Mouse (Mus musculus) limb, embryonic 11.5 days (tissue): ENCODE measurements at regions not wholly inside any gene's neighbourhood (a gene's known extent, or its start where the extent isn't known, plus 50 kb on each side); places are given as distances from the start of the nearest gene placed in this dataset.

Experiments
- ATAC-seq: fragments of 200-750 bp; cut with Nextera tagmentation; 2 replicates; pipeline ENCODE4 v1.8.0; 2017; ENCODE audit warnings: low read depth; ENCODE audit not compliant: insufficient number of reproducible peaks, low FRiP score, low TSS enrichment
- DNase-seq: peaks from one replicate; pipeline ENCODE4 v3.0.0-alpha.2; 2015; ENCODE audit warnings: low spot score
- H3K27ac ChIP-seq: fragments of 300-500 bp; sonication (generic); replicated peaks from 2 replicates; pipeline ENCODE4 v1.5.1; 2014; ENCODE audit warnings: low read depth, mild to moderate bottlenecking, low read length
- H3K27me3 ChIP-seq: fragments of 300-500 bp; sonication (generic); 2 replicates; pipeline ENCODE4 v1.6.1; 2014; ENCODE audit warnings: mild to moderate bottlenecking, low read length, mixed read lengths; ENCODE audit not compliant: control insufficient read depth, insufficient read depth
- H3K36me3 ChIP-seq: fragments of 300-500 bp; sonication (generic); 2 replicates; pipeline ENCODE4 v1.6.1; 2014; ENCODE audit warnings: mild to moderate bottlenecking, low read length, moderate library complexity, mixed read lengths; ENCODE audit not compliant: control insufficient read depth, insufficient read depth
- H3K4me1 ChIP-seq: fragments of 300-500 bp; sonication (generic); 2 replicates; pipeline ENCODE4 v1.6.1; 2014; ENCODE audit warnings: low read length, mixed read lengths; ENCODE audit not compliant: control insufficient read depth, insufficient read depth
- H3K4me2 ChIP-seq: fragments of 300-500 bp; sonication (generic); 2 replicates; pipeline ENCODE4 v1.6.1; 2014; ENCODE audit warnings: low read depth, mild to moderate bottlenecking, moderate library complexity; ENCODE audit not compliant: severe bottlenecking
- H3K4me3 ChIP-seq: fragments of 300-500 bp; sonication (generic); 2 replicates; pipeline ENCODE4 v1.5.1; 2014; ENCODE audit warnings: low read depth, low read length
- H3K9ac ChIP-seq: fragments of 300-500 bp; sonication (generic); 2 replicates; pipeline ENCODE4 v1.6.1; 2014; ENCODE audit warnings: mild to moderate bottlenecking, low read length
- H3K9me3 ChIP-seq: fragments of 300-500 bp; sonication (generic); 2 replicates; pipeline ENCODE4 v1.6.1; 2016; ENCODE audit warnings: low read length; ENCODE audit not compliant: control insufficient read depth
- WGBS: fragments of 180-500 bp; shearing (Covaris S2); extraction: QIAGEN DNeasy Blood & Tissue Kit; methylation state at CpG from one replicate; pipeline ENCODE4 v1.1.7; 2014; 5-methylcytosine and 5-hydroxymethylcytosine counted together

DNA sequence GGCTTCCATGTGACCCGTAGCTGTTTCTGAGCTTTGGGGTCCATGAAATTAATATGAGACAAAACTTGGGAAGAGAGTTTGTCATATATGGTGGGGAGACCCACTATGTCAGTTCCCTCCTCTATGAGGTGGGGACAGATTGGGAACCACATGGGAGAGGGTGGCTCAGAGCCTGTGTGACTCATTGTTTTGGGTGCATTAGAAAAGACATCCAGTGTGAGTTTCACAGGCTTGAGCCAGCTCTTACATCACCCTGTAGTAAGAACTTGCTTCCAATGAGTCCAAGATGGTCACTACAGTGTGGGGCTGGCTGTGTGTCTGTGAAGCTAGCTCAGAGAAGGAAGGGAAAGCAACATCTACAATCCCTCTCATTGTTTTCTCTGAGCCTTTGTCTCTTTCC lies 314.6 kb upstream of the Myt1l start:
- H3K36me3 ChIP-seq = no peaks in the 10 kb centered on the region
- 86% methylated on average over 1 of the region's 1 CpGs for WGBS
- no peak overlapping the region for H3K9ac ChIP-seq
- no peak overlapping the region for H3K4me3 ChIP-seq
- no peaks in the 10 kb centered on the region for H3K27me3 ChIP-seq
- H3K4me1 ChIP-seq = no peaks in the 10 kb centered on the region
- ATAC-seq (no peak), DNase-seq (no peak)
- H3K27ac ChIP-seq = no peak overlapping the region
- no peak overlapping the region for H3K4me2 ChIP-seq
- H3K9me3 ChIP-seq = no peaks in the 10 kb centered on the region

GRCm38 (mm10) chr12:29222099-29222498 lies 306.1 kb upstream of the Myt1l start:
- Histone ChIP-seq H3K9me3 (no peaks in the 10 kb centered on the region), H3K27ac (no peak overlapping the region), H3K9ac (no peak overlapping the region), H3K36me3 (no peaks in the 10 kb centered on the region), H3K27me3 (no peaks in the 10 kb centered on the region), H3K4me3 (no peak overlapping the region), H3K4me2 (no peak overlapping the region), H3K4me1 (no peaks in the 10 kb centered on the region)
- WGBS = 89% methylated on average over 6 of the region's 6 CpGs
- no peak for ATAC-seq
- DNase-seq = no peak

GRCm38 (mm10) chr12:29226001-29226400 lies 302.2 kb upstream of the Myt1l start:
- H3K27me3 ChIP-seq = no peaks in the 10 kb centered on the region
- H3K4me2 ChIP-seq = no peak overlapping the region
- no peak for DNase-seq
- H3K36me3 ChIP-seq = no peaks in the 10 kb centered on the region
- no peak for ATAC-seq
- no peaks in the 10 kb centered on the region for H3K9me3 ChIP-seq
- no peak overlapping the region for H3K27ac ChIP-seq
- no peak overlapping the region for H3K9ac ChIP-seq
- H3K4me1 ChIP-seq = no peaks in the 10 kb centered on the region
- H3K4me3 ChIP-seq = no peak overlapping the region
- 59% methylated on average over 1 of the region's 1 CpGs for WGBS

- no peaks in the 10 kb centered on the region for H3K36me3 ChIP-seq
- 33% methylated on average over 16 of the region's 16 CpGs for WGBS
- H3K4me2 ChIP-seq = no peak overlapping the region
- H3K4me3 ChIP-seq = no peak overlapping the region
- ATAC-seq = no peak
- H3K9ac ChIP-seq = no peak overlapping the region
- H3K27ac ChIP-seq = no peak overlapping the region
- no peaks in the 10 kb centered on the region for H3K9me3 ChIP-seq
- H3K27me3 ChIP-seq = no peaks in the 10 kb centered on the region
- no peaks in the 10 kb centered on the region for H3K4me1 ChIP-seq
- DNase-seq = no peak
These were observed 295.4 kb upstream of the Myt1l start for GRCm38 (mm10) chr12:29232492-29233447.

- ATAC-seq (no peak), DNase-seq (no peak)
- WGBS = 89% methylated on average over 2 of the region's 2 CpGs
- Histone ChIP-seq H3K27ac (no peak overlapping the region), H3K4me1 (no peaks in the 10 kb centered on the region), H3K36me3 (no peaks in the 10 kb centered on the region), H3K9ac (no peak overlapping the region), H3K4me3 (no peak overlapping the region), H3K4me2 (no peak overlapping the region), H3K27me3 (no peaks in the 10 kb centered on the region), H3K9me3 (no peaks in the 10 kb centered on the region)
These were observed 291.7 kb upstream of the Myt1l start for GRCm38 (mm10) chr12:29236496-29236895.

GRCm38 (mm10) chr12:29237516-29237915 lies 290.7 kb upstream of the Myt1l start:
- ATAC-seq (no peak), DNase-seq (no peak)
- Histone ChIP-seq H3K4me3 (no peak overlapping the region), H3K27me3 (no peaks in the 10 kb centered on the region), H3K36me3 (no peaks in the 10 kb centered on the region), H3K9me3 (no peaks in the 10 kb centered on the region), H3K4me1 (no peaks in the 10 kb centered on the region), H3K9ac (no peak overlapping the region), H3K4me2 (no peak overlapping the region), H3K27ac (no peak overlapping the region)
- 50% methylated on average over 5 of the region's 5 CpGs for WGBS

- Histone ChIP-seq H3K9ac (no peak overlapping the region), H3K4me3 (no peak overlapping the region), H3K9me3 (no peaks in the 10 kb centered on the region), H3K4me1 (no peaks in the 10 kb centered on the region), H3K4me2 (no peak overlapping the region), H3K36me3 (no peaks in the 10 kb centered on the region), H3K27me3 (no peaks in the 10 kb centered on the region), H3K27ac (no peak overlapping the region)
- ATAC-seq = no peak
- 92% methylated on average over 3 of the region's 3 CpGs for WGBS
- DNase-seq = no peak
These were observed 288.7 kb upstream of the Myt1l start for GRCm38 (mm10) chr12:29239482-29239881.

- no peaks in the 10 kb centered on the region for H3K27me3 ChIP-seq
- 43% methylated on average over 5 of the region's 5 CpGs for WGBS
- DNase-seq (no peak), ATAC-seq (no peak)
- H3K27ac ChIP-seq = no peak overlapping the region
- H3K4me1 ChIP-seq = no peaks in the 10 kb centered on the region
- no peaks in the 10 kb centered on the region for H3K9me3 ChIP-seq
- no peak overlapping the region for H3K9ac ChIP-seq
- H3K36me3 ChIP-seq = no peaks in the 10 kb centered on the region
- H3K4me3 ChIP-seq = no peak overlapping the region
- no peak overlapping the region for H3K4me2 ChIP-seq
These were observed 288.2 kb upstream of the Myt1l start for GRCm38 (mm10) chr12:29239975-29240374.

DNA sequence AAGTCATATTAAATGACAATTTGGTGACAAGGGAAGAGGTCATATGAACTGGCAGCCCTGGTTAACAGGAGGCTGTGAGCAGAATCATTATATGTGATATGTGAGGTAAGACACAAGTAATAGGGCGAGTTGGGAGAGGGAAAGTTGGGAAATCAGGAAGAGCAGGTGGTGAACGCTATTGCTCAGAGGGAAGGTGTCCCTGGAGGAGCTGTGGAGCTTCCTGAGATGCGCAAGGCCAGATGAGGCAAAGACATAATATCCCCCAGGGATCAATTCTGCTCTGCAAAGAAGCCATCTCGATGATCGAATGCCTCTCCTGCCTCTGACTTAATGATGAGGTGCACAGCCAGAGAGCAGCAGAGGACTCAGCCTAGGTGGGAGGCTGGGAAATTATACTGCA lies 285.1 kb upstream of the Myt1l start:
- H3K4me2 ChIP-seq = no peak overlapping the region
- H3K9me3 ChIP-seq = no peaks in the 10 kb centered on the region
- H3K36me3 ChIP-seq = no peaks in the 10 kb centered on the region
- ATAC-seq = no peak
- H3K9ac ChIP-seq = no peak overlapping the region
- H3K4me1 ChIP-seq = no peaks in the 10 kb centered on the region
- no peaks in the 10 kb centered on the region for H3K27me3 ChIP-seq
- no peak overlapping the region for H3K27ac ChIP-seq
- H3K4me3 ChIP-seq = no peak overlapping the region
- DNase-seq = no peak
- 88% methylated on average over 5 of the region's 5 CpGs for WGBS
